In genomic region chr10:80020191-80020590, GRCm38 (mm10) we compare ENCODE assay signal across 9 mouse cellular contexts. TPM values are rescaled to one million over a fixed set of nuclear protein-coding genes. Genes with fewer than 3 reads are reported as not detected.
DNase-seq lines count a peak whose midpoint lies in the region; ATAC-seq and TF ChIP-seq lines count a peak whose summit lies in the region.
"Had no signal": no experiment of that assay in that cellular context is flagged by ENCODE, and none has a peak within 500 bp of the region (broad histone marks: within the 10 kb centered on the region; RNA-seq: fewer than 3 reads in every experiment).

No protein-coding gene starts in this region.

- H3K4me1 ChIP-seq in forebrain, embryonic 10.5 days = peaks cover 34% of the 10 kb centered on the region
- H3K4me1 ChIP-seq in forebrain, embryonic 16.5 days (replicated peaks; ENCODE audit: control insufficient read depth, insufficient read depth, low read length) = no peaks in the 10 kb centered on the region
- H3K4me1 ChIP-seq in kidney, embryonic 14.5 days (ENCODE audit: control insufficient read depth, insufficient read depth, low read length) = peaks cover 18% of the 10 kb centered on the region
- H3K4me1 ChIP-seq in kidney, adult 2 months (ENCODE audit: control insufficient read depth, insufficient read depth, low read length) = no peaks in the 10 kb centered on the region
- H3K4me1 ChIP-seq in stomach, embryonic 14.5 days (ENCODE audit: control insufficient read depth, insufficient read depth, low read length) = peaks cover 22% of the 10 kb centered on the region
- 0 out of 2 replicates have a peak, but pooled peaks cover 3% of the 10 kb centered on the region for H3K4me1 ChIP-seq in stomach, postnatal 0 days (replicated peaks; ENCODE audit: control insufficient read depth, insufficient read depth)

- peak overlapping the region; percentile 47 for H3K4me3 ChIP-seq in forebrain, embryonic 10.5 days
- no peak overlapping the region for H3K4me3 ChIP-seq in forebrain, embryonic 16.5 days (replicated peaks; ENCODE audit: low read length)
- peak overlapping the region; percentile 32 for H3K4me3 ChIP-seq in kidney, embryonic 14.5 days (ENCODE audit: low read length)
- no peak overlapping the region for H3K4me3 ChIP-seq in kidney, adult 2 months (ENCODE audit: insufficient read depth, low read depth, low read length)
- H3K4me3 ChIP-seq in stomach, embryonic 14.5 days (ENCODE audit: low read depth, low read length) = peak overlapping the region; percentile 20
- H3K4me3 ChIP-seq in stomach, postnatal 0 days (ENCODE audit: low read depth, low read length) = no peak overlapping the region

- no peak for TF ChIP-seq EP300 in stomach, postnatal 0 days (optimal IDR thresholded peaks at IDR 0.05)

- no peak for DNase-seq in forebrain, embryonic 10.5 days (ENCODE audit: extremely low spot score, low spot score)
- no peak for DNase-seq in kidney, adult 2 months
- DNase-seq in stomach, postnatal 0 days (ENCODE audit: low spot score) = no peak
- no peak for DNase-seq in frontal cortex, postnatal 36 days (ENCODE audit: low spot score in 2 of 2)
- DNase-seq: layer of hippocampus, adult 9-11 months had no signal

- H3K4me2 ChIP-seq in forebrain, embryonic 16.5 days (ENCODE audit: low read length) = no peak overlapping the region
- peak overlapping the region; percentile 47 for H3K4me2 ChIP-seq in kidney, embryonic 14.5 days (replicated peaks; ENCODE audit: low read depth, low read length)
- peak overlapping the region; percentile 46 for H3K4me2 ChIP-seq in stomach, embryonic 14.5 days (replicated peaks; ENCODE audit: low read depth, low read length)
- no peak overlapping the region for H3K4me2 ChIP-seq in stomach, postnatal 0 days (replicated peaks; ENCODE audit: low read depth)

- TF ChIP-seq CTCF in kidney, adult 2 months (conservative IDR thresholded peaks at IDR 0.05; ENCODE audit: insufficient read depth, insufficient read length, low read depth, low read length) = no peak
- TF ChIP-seq CTCF in stomach, postnatal 0 days (IDR thresholded peaks at IDR 0.05; ENCODE audit: low read depth) = no peak

- no peaks in the 10 kb centered on the region for H3K9me3 ChIP-seq in forebrain, embryonic 10.5 days
- H3K9me3 ChIP-seq in forebrain, embryonic 16.5 days (ENCODE audit: control insufficient read depth, low read length) = no peaks in the 10 kb centered on the region
- no peaks in the 10 kb centered on the region for H3K9me3 ChIP-seq in kidney, embryonic 14.5 days (ENCODE audit: control insufficient read depth, low read length)
- no peaks in the 10 kb centered on the region for H3K9me3 ChIP-seq in stomach, embryonic 14.5 days (ENCODE audit: control insufficient read depth, low read depth, low read length)
- no peaks in the 10 kb centered on the region for H3K9me3 ChIP-seq in stomach, postnatal 0 days (ENCODE audit: control insufficient read depth, low read length)

- H3K36me3 ChIP-seq in forebrain, embryonic 10.5 days (replicated peaks) = peaks cover 15% of the 10 kb centered on the region
- H3K36me3 ChIP-seq in forebrain, embryonic 16.5 days (ENCODE audit: control insufficient read depth, insufficient read depth) = no peaks in the 10 kb centered on the region
- H3K36me3 ChIP-seq in kidney, embryonic 14.5 days (ENCODE audit: control insufficient read depth, insufficient read depth, low read length) = no peaks in the 10 kb centered on the region
- no peaks in the 10 kb centered on the region for H3K36me3 ChIP-seq in kidney, adult 2 months (ENCODE audit: control insufficient read depth, insufficient read depth, low read length)
- no peaks in the 10 kb centered on the region for H3K36me3 ChIP-seq in stomach, embryonic 14.5 days (ENCODE audit: control insufficient read depth, insufficient read depth, low read length)
- H3K36me3 ChIP-seq in stomach, postnatal 0 days (ENCODE audit: control insufficient read depth, insufficient read depth, low read length) = no peaks in the 10 kb centered on the region

- H3K27me3 ChIP-seq in forebrain, embryonic 10.5 days (ENCODE audit: poor library complexity, severe bottlenecking) = peaks cover 53% of the 10 kb centered on the region
- H3K27me3 ChIP-seq in forebrain, embryonic 16.5 days (replicated peaks; ENCODE audit: control insufficient read depth, insufficient read depth, low read length) = peaks cover 30% of the 10 kb centered on the region
- peaks cover 5% of the 10 kb centered on the region for H3K27me3 ChIP-seq in kidney, embryonic 14.5 days (ENCODE audit: control insufficient read depth, insufficient read depth, low read length)
- H3K27me3 ChIP-seq in kidney, adult 2 months (replicated peaks; ENCODE audit: control insufficient read depth, insufficient read depth, low read length) = no peaks in the 10 kb centered on the region
- no peaks in the 10 kb centered on the region for H3K27me3 ChIP-seq in stomach, embryonic 14.5 days (ENCODE audit: control insufficient read depth, insufficient read depth, low read length)
- H3K27me3 ChIP-seq in stomach, postnatal 0 days (ENCODE audit: control insufficient read depth, insufficient read depth, low read length) = no peaks in the 10 kb centered on the region

- no peak for TF ChIP-seq POLR2A in kidney, adult 2 months (IDR thresholded peaks at IDR 0.05; ENCODE audit: low read depth, low read length)

- H3K27ac ChIP-seq in forebrain, embryonic 10.5 days = peak overlapping the region; percentile 88
- H3K27ac ChIP-seq in forebrain, embryonic 16.5 days (ENCODE audit: low read length) = no peak overlapping the region
- peak overlapping the region; percentile 6; the same call in 1 of the 2 replicates for H3K27ac ChIP-seq in kidney, embryonic 14.5 days (ENCODE audit: low read depth, low read length)
- H3K27ac ChIP-seq in kidney, adult 2 months (ENCODE audit: insufficient read depth, low read depth, low read length) = no peak overlapping the region
- H3K27ac ChIP-seq in stomach, embryonic 14.5 days (ENCODE audit: low read length) = no peak overlapping the region
- no peak overlapping the region for H3K27ac ChIP-seq in stomach, postnatal 0 days (replicated peaks)

- no peak overlapping the region for H3K9ac ChIP-seq in forebrain, embryonic 16.5 days (replicated peaks; ENCODE audit: low read depth, low read length)
- peak overlapping the region; percentile 59 for H3K9ac ChIP-seq in kidney, embryonic 14.5 days (ENCODE audit: low read depth, low read length)
- peak overlapping the region; percentile 40; the same call in 1 of the 2 replicates for H3K9ac ChIP-seq in stomach, embryonic 14.5 days (replicated peaks; ENCODE audit: low read depth, low read length)
- no peak overlapping the region for H3K9ac ChIP-seq in stomach, postnatal 0 days (ENCODE audit: low read length)

- no peak for ATAC-seq in forebrain, embryonic 16.5 days
- no peak for ATAC-seq in kidney, embryonic 14.5 days (ENCODE audit: low FRiP score, low TSS enrichment)
- no peak for ATAC-seq in stomach, embryonic 14.5 days (ENCODE audit: insufficient number of reproducible peaks, insufficient read depth, low FRiP score, low read depth)
- ATAC-seq in stomach, postnatal 0 days (ENCODE audit: low FRiP score, low TSS enrichment) = no peak
- ATAC-seq in activated CD4-positive, CD25-positive, alpha-beta regulatory T cell, adult 4 months = no peak

- WGBS in forebrain, embryonic 10.5 days = 16% methylated on average over 11 of the region's 11 CpGs
- 20% methylated on average over 11 of the region's 11 CpGs for WGBS in forebrain, embryonic 16.5 days
- WGBS in kidney, embryonic 14.5 days = 23% methylated on average over 11 of the region's 11 CpGs
- 63% methylated on average over 11 of the region's 11 CpGs for WGBS in kidney, adult 2 months
- WGBS in stomach, embryonic 14.5 days = 38% methylated on average over 11 of the region's 11 CpGs
- 44% methylated on average over 11 of the region's 11 CpGs for WGBS in stomach, postnatal 0 days

RNA-seq across cellular contexts. Expression of gene Arhgap45, which starts 3.7 kb away (rescaled TPM):
- 8.0 and 9.1 TPM in 2 replicates for polyA plus RNA-seq in forebrain, embryonic 10.5 days (2016; fragmentation: Nextera tagmentation; extraction: Ambion mirVana)
- 1.2 and 1.8 TPM in 2 replicates for polyA plus RNA-seq in forebrain, embryonic 16.5 days (2015; fragmentation: Nextera tagmentation; extraction: Ambion mirVana)
- polyA plus RNA-seq in kidney, embryonic 14.5 days (2014; fragmentation: Nextera tagmentation; extraction: Ambion mirVana) = 4.8 and 7.7 TPM in 2 replicates
- 9.6 and 25.5 TPM in 2 replicates for polyA plus RNA-seq in kidney, adult 2 months (2012; rRNA removed)
- 5.1 and 5.7 TPM in 2 replicates for polyA plus RNA-seq in stomach, embryonic 14.5 days (2014; fragmentation: Nextera tagmentation; extraction: Ambion mirVana)
- 2.0 TPM in 2 replicates for polyA plus RNA-seq in stomach, postnatal 0 days (2015; fragmentation: Nextera tagmentation; extraction: Ambion mirVana)
- 100 to 1,000 TPM; 196 to 326 TPM for polyA plus RNA-seq in activated CD4-positive, CD25-positive, alpha-beta regulatory T cell, adult 4 months (2017; shearing (Covaris generic))

RNA-seq across cellular contexts. Expression of gene Polr2e, which starts 19.4 kb away (rescaled TPM):
- polyA plus RNA-seq in forebrain, embryonic 10.5 days (2016; fragmentation: Nextera tagmentation; extraction: Ambion mirVana) = 279 and 286 TPM in 2 replicates
- 173 and 178 TPM in 2 replicates for polyA plus RNA-seq in forebrain, embryonic 16.5 days (2015; fragmentation: Nextera tagmentation; extraction: Ambion mirVana)
- polyA plus RNA-seq in kidney, embryonic 14.5 days (2014; fragmentation: Nextera tagmentation; extraction: Ambion mirVana) = 276 and 310 TPM in 2 replicates
- polyA plus RNA-seq in kidney, adult 2 months (2012; rRNA removed) = 230 and 235 TPM in 2 replicates
- 220 TPM in 2 replicates for polyA plus RNA-seq in stomach, embryonic 14.5 days (2014; fragmentation: Nextera tagmentation; extraction: Ambion mirVana)
- 121 and 122 TPM in 2 replicates for polyA plus RNA-seq in stomach, postnatal 0 days (2015; fragmentation: Nextera tagmentation; extraction: Ambion mirVana)
- polyA plus RNA-seq in activated CD4-positive, CD25-positive, alpha-beta regulatory T cell, adult 4 months (2017; shearing (Covaris generic)) = 100 to 1,000 TPM; 174 to 175 TPM

RNA-seq across cellular contexts. Expression of gene Abca7, which starts 23.9 kb away (rescaled TPM):
- 2.9 and 3.1 TPM in 2 replicates for polyA plus RNA-seq in forebrain, embryonic 10.5 days (2016; fragmentation: Nextera tagmentation; extraction: Ambion mirVana)
- polyA plus RNA-seq in forebrain, embryonic 16.5 days (2015; fragmentation: Nextera tagmentation; extraction: Ambion mirVana) = 3.9 and 4.7 TPM in 2 replicates
- polyA plus RNA-seq in kidney, embryonic 14.5 days (2014; fragmentation: Nextera tagmentation; extraction: Ambion mirVana) = 1.8 and 2.7 TPM in 2 replicates
- 10.6 and 11.8 TPM in 2 replicates for polyA plus RNA-seq in kidney, adult 2 months (2012; rRNA removed)
- polyA plus RNA-seq in stomach, embryonic 14.5 days (2014; fragmentation: Nextera tagmentation; extraction: Ambion mirVana) = 3.2 and 3.6 TPM in 2 replicates
- 2.6 and 3.2 TPM in 2 replicates for polyA plus RNA-seq in stomach, postnatal 0 days (2015; fragmentation: Nextera tagmentation; extraction: Ambion mirVana)
- 10 to 100 TPM; 13.2 to 17.0 TPM for polyA plus RNA-seq in activated CD4-positive, CD25-positive, alpha-beta regulatory T cell, adult 4 months (2017; shearing (Covaris generic))

RNA-seq across cellular contexts. Expression of gene Gpx4, which starts 26.8 kb away (rescaled TPM):
- 670 and 692 TPM in 2 replicates for polyA plus RNA-seq in forebrain, embryonic 10.5 days (2016; fragmentation: Nextera tagmentation; extraction: Ambion mirVana)
- 443 and 475 TPM in 2 replicates for polyA plus RNA-seq in forebrain, embryonic 16.5 days (2015; fragmentation: Nextera tagmentation; extraction: Ambion mirVana)
- polyA plus RNA-seq in kidney, embryonic 14.5 days (2014; fragmentation: Nextera tagmentation; extraction: Ambion mirVana) = 552 and 641 TPM in 2 replicates
- polyA plus RNA-seq in kidney, adult 2 months (2012; rRNA removed) = 1,431 and 1,557 TPM in 2 replicates
- polyA plus RNA-seq in stomach, embryonic 14.5 days (2014; fragmentation: Nextera tagmentation; extraction: Ambion mirVana) = 434 and 466 TPM in 2 replicates
- 435 and 445 TPM in 2 replicates for polyA plus RNA-seq in stomach, postnatal 0 days (2015; fragmentation: Nextera tagmentation; extraction: Ambion mirVana)
- 100 to 1,000 TPM; 346 to 370 TPM for polyA plus RNA-seq in activated CD4-positive, CD25-positive, alpha-beta regulatory T cell, adult 4 months (2017; shearing (Covaris generic))

RNA-seq across cellular contexts. Expression of gene Cnn2, which starts 31.8 kb away (rescaled TPM):
- polyA plus RNA-seq in forebrain, embryonic 10.5 days (2016; fragmentation: Nextera tagmentation; extraction: Ambion mirVana) = 222 and 226 TPM in 2 replicates
- 30.5 and 31.3 TPM in 2 replicates for polyA plus RNA-seq in forebrain, embryonic 16.5 days (2015; fragmentation: Nextera tagmentation; extraction: Ambion mirVana)
- 186 and 220 TPM in 2 replicates for polyA plus RNA-seq in kidney, embryonic 14.5 days (2014; fragmentation: Nextera tagmentation; extraction: Ambion mirVana)
- polyA plus RNA-seq in kidney, adult 2 months (2012; rRNA removed) = 52.3 and 55.5 TPM in 2 replicates
- 397 and 424 TPM in 2 replicates for polyA plus RNA-seq in stomach, embryonic 14.5 days (2014; fragmentation: Nextera tagmentation; extraction: Ambion mirVana)
- 236 and 245 TPM in 2 replicates for polyA plus RNA-seq in stomach, postnatal 0 days (2015; fragmentation: Nextera tagmentation; extraction: Ambion mirVana)
- polyA plus RNA-seq in activated CD4-positive, CD25-positive, alpha-beta regulatory T cell, adult 4 months (2017; shearing (Covaris generic)) = 100 to 1,000 TPM; 828 to 877 TPM

Comparison
In these comparisons a context has a peak if more than half of its experiments do, and no peak if none do; other contexts are left out.
1. H3K27ac ChIP-seq: peak in forebrain, embryonic 10.5 days (single experiment) and kidney, embryonic 14.5 days (single experiment); none in forebrain, embryonic 16.5 days (single experiment), kidney, adult 2 months (single experiment), stomach, embryonic 14.5 days (single experiment) and stomach, postnatal 0 days (single experiment).
2. H3K4me3 ChIP-seq: peak in forebrain, embryonic 10.5 days (single experiment), kidney, embryonic 14.5 days (single experiment) and stomach, embryonic 14.5 days (single experiment); none in forebrain, embryonic 16.5 days (single experiment), kidney, adult 2 months (single experiment) and stomach, postnatal 0 days (single experiment).
3. H3K4me2 ChIP-seq: peak in kidney, embryonic 14.5 days (single experiment) and stomach, embryonic 14.5 days (single experiment); none in forebrain, embryonic 16.5 days (single experiment) and stomach, postnatal 0 days (single experiment).
4. H3K9ac ChIP-seq: peak in kidney, embryonic 14.5 days (single experiment) and stomach, embryonic 14.5 days (single experiment); none in forebrain, embryonic 16.5 days (single experiment) and stomach, postnatal 0 days (single experiment).